Mouse (Mus musculus) layer of hippocampus, postnatal 10 days (tissue): Measurements from ENCODE around the gene Olfr171. TPM values are rescaled to one million over a fixed set of nuclear protein-coding genes. Genes with fewer than 3 reads are reported as not detected.
"Not testable (repeated sequence)": the region's sequence is repeated elsewhere in the genome, so short reads cannot be mapped to it uniquely, and the experiment has no call there.

Source experiments
- DNase-seq, 2 experiments: peaks; one replicate each; pipeline ENCODE4 v3.0.0; 2021; ENCODE audit warnings: low spot score in 2 of 2
- long read RNA-seq: library from polyadenylated mRNA; stranded (forward); transcript quantifications from one replicate; pipeline ENCODE4 v2.0.0, GENCODE M21; 2023
- total RNA-seq, 2 experiments: library from RNA; stranded (reverse); gene quantifications; 2 replicates each; pipeline ENCODE4 v1.2.3; 2021

Olfr171 gene
- total RNA-seq, result not detected
- long read RNA-seq, result 0 reads

DNA sequence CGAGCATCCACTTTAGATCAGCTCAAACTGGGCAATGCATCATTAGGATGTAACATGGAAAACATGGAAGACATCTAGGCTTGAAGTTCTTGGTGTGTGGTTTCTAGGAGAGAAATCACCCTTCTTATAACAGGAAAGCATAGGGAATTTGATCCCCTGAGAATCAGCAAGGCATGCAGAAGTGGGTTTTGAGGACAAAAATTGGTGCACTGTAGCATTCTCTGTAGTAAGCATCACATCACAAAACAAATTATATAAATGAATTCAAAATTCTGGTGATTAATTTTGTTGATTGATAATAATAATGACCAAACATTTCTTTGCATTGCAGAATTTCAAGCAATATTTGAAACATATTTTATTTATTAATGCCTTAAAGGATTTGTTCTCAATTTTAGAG is at the start of gene Olfr171:
Gene Olfr171 (minus strand): TSS at position 101 of the 400 bp plus-strand sequence.
- DNase-seq, result no peak

DNA sequence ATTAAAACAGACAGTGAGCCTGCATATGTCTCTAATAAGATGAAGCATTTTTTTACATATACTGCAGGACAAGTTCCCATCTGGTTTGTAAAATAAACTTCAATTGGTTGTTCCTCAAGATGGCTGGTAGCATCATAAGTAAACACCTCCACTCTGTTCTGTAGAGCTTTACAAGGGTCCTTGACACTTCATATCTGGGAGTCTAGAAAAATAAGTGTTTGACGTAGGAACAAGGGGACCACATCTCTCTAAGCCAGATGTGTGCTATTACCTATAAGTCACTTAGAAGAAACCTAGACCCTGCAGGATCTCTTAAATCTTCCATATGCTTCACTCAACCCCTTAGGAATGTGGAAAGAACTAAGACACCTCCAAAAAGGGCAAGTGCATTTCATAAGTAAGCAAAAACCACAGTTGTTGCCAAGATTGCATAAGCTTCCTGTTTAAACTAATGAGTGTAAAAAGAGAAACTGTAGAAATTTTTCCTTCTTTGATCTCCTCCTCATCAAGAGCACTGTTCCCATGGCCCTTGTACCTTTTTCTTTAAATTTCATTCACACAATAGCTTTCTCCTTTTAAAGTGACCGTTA is 41.1 kb upstream of the Olfr171 start:
- no peak for DNase-seq

DNA sequence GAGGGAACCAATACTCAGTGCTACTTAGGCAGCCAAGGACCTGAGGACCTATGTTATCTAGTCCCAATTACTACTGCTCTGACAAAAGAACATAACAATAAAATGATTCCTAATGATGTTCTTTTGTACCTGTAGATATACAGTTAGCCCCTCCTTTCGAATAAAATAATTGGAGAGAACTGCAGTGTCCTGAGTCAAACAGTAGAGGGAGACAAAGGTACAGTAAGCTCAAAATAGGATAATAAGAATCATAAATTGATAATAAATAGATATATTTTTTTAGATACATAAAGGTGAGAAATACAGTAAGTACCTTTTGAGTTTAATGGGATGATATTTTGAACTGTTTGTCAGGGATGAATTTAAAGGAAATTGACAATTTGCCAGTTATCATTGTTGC is 36.6 kb upstream of the Olfr171 start:
- no peak for DNase-seq

DNA sequence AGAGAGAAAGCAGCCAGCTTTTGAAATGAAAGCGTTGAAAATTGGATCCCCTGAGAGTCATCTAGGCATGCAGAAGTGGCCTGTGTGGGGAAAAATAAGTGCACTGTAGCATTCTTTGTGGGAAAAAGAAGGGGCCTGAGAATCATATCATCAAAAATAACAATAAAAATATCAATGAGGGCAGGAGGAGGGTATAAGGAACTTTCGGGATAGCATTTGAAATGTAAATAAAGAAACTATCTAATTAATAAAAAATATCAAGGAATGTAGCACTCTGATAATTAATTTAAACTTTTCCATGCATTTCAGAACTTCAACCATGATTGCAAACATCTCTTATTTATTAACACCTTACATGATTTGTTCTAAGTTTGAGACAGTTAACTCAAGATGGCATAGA is 17.9 kb downstream of the Olfr171 start, which contains the start of gene Olfr170:
Gene Olfr170 (minus strand): TSS at position 101 of the 400 bp plus-strand sequence.
- DNase-seq, result not testable (repeated sequence)

GRCm38 (mm10) chr16:19603166-19603565 is 26.6 kb downstream of the Olfr171 start:
- DNase-seq, result no peak

Other genes with a start within 250 kb of the Olfr171 start
- not detected for gene Olfr165, start 206.8 kb downstream of the Olfr171 start, total RNA-seq
- not detected for gene Olfr166, start 146.2 kb downstream of the Olfr171 start, total RNA-seq
- not detected for gene Olfr167, start 107.7 kb downstream of the Olfr171 start, total RNA-seq
- not detected for gene Olfr168, start 94.4 kb downstream of the Olfr171 start, total RNA-seq
- gene Olfr169, start 58.1 kb downstream of the Olfr171 start, total RNA-seq, result not detected
- gene Olfr170, start 18.0 kb downstream of the Olfr171 start, total RNA-seq, result not detected
- not detected for gene Lamp3, start 76.5 kb upstream of the Olfr171 start, total RNA-seq
- gene B3gnt5, start 130.3 kb upstream of the Olfr171 start, total RNA-seq, result 1 to 10 TPM; 4.7 to 5.3 TPM